Mouse (Mus musculus) lung, postnatal 0 days (tissue): ENCODE data around the gene Gfm2.

Experiments
- CTCF ChIP-seq: IDR thresholded peaks from 2 replicates; pipeline ENCODE4 v1.5.1; 2016; ENCODE audit warnings: antibody characterized with exemption, mild to moderate bottlenecking
- EP300 ChIP-seq: IDR thresholded peaks from 2 replicates; pipeline ENCODE4 v1.6.1; 2016; ENCODE audit warnings: antibody characterized with exemption, mild to moderate bottlenecking, control low read depth

DNA sequence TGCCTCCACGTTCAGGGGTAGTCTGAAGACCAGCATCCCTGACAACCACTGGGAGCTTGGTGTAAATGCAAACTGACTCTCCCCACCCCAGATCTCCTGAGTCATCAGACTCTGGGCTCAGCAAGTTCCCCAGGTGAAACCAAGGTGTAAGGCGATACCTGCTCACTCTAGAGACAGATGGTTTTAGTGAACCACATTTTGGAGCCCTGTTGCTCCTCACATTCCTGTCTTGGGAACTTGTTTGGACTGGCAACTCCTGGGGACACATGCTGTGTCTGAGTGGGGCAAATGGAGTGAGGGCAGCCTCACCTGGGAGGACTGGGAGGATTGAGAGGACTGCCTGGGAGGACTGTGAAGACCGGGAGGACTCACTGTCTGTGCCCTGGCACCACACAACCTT, 90.1 kb downstream of the Gfm2 start:
- TF ChIP-seq CTCF (no peak), EP300 (no peak)
